Mouse (Mus musculus) MEL (cell line): ENCODE measurements around the gene Vgf. TPM values are rescaled to one million over a fixed set of nuclear protein-coding genes. Genes with fewer than 3 reads are reported as not detected.

Experiments
- DNase-seq: peaks from one replicate; pipeline ENCODE4 v3.0.0; 2011; ENCODE audit warnings: low read depth, low spot score
- H3K27ac ChIP-seq: 2 replicates; pipeline ENCODE4 v1.5.1; 2012; ENCODE audit warnings: low read depth, mild to moderate bottlenecking, control low read depth, low read length, moderate library complexity; ENCODE audit not compliant: control insufficient read depth
- H3K27me3 ChIP-seq, 2 experiments: fragments of 150-350 bp in 1 of 2; sonication (generic) in 1 of 2; 2 replicates each; pipeline ENCODE4 v1.6.1; 2012; ENCODE audit warnings: low read length in 2 of 2, mild to moderate bottlenecking in 2 of 2, improper control_type of control experiment in 1 of 2, moderate library complexity in 1 of 2; ENCODE audit not compliant: insufficient read depth in 2 of 2, control insufficient read depth in 1 of 2
- H3K36me3 ChIP-seq, 2 experiments: 2 replicates each; pipeline ENCODE4 v1.6.1; 2012 to 2014; ENCODE audit warnings: low read length in 2 of 2, improper control_type of control experiment in 1 of 2, inconsistent platforms in 1 of 2, mild to moderate bottlenecking in 1 of 2; ENCODE audit not compliant: insufficient read depth in 2 of 2, control insufficient read depth in 1 of 2
- H3K4me1 ChIP-seq, 2 experiments: fragments of 150-350 bp in 1 of 2; sonication (generic) in 1 of 2; 2 replicates each; pipeline ENCODE4 v1.6.1; 2012; ENCODE audit warnings: low read length in 2 of 2, improper control_type of control experiment in 1 of 2, mild to moderate bottlenecking in 1 of 2; ENCODE audit not compliant: insufficient read depth in 2 of 2, control insufficient read depth in 1 of 2
- H3K4me3 ChIP-seq, 2 experiments: fragments of 150-350 bp in 1 of 2; sonication (generic) in 1 of 2; 2 replicates each; pipeline ENCODE4 v1.5.1; 2012; ENCODE audit warnings: low read depth in 2 of 2, low read length in 2 of 2, mild to moderate bottlenecking in 2 of 2, moderate library complexity in 2 of 2, control low read depth in 1 of 2, improper control_type of control experiment in 1 of 2; ENCODE audit not compliant: control insufficient read depth in 1 of 2, insufficient read depth in 1 of 2
- H3K79me2 ChIP-seq: 2 replicates; pipeline ENCODE4 v1.6.1; 2012; ENCODE audit warnings: mild to moderate bottlenecking, low read length, moderate library complexity; ENCODE audit not compliant: control insufficient read depth, poor library complexity, insufficient read depth
- H3K9ac ChIP-seq: 2 replicates; pipeline ENCODE4 v1.6.1; 2012; ENCODE audit warnings: low read depth, mild to moderate bottlenecking, control low read depth, low read length, moderate library complexity; ENCODE audit not compliant: control insufficient read depth, poor library complexity, severe bottlenecking
- H3K9me3 ChIP-seq: fragments of 150-350 bp; sonication (generic); replicated peaks from 2 replicates; pipeline ENCODE4 v1.6.1; 2012; ENCODE audit warnings: mild to moderate bottlenecking, low read length, improper control_type of control experiment, moderate library complexity; ENCODE audit not compliant: insufficient read depth
- CHD2 ChIP-seq: IDR thresholded peaks from 2 replicates; pipeline ENCODE4 v1.6.1; 2011; ENCODE audit warnings: low read length, improper control_type of control experiment
- CTCF ChIP-seq, 3 experiments: IDR thresholded peaks in 2 of 3; conservative IDR thresholded peaks in 1 of 3; 2 replicates each; pipeline ENCODE4 v1.5.1; 2011 to 2012; ENCODE audit warnings: low read length in 3 of 3, low read depth in 2 of 3, mild to moderate bottlenecking in 2 of 3, improper control_type of control experiment in 1 of 3, inconsistent platforms in 1 of 3, mixed read lengths in 1 of 3, moderate library complexity in 1 of 3; ENCODE audit not compliant: control insufficient read depth in 1 of 3, insufficient read depth in 1 of 3, poor library complexity in 1 of 3, severe bottlenecking in 1 of 3
- EP300 ChIP-seq, 2 experiments: IDR thresholded peaks; 2 replicates each; pipeline ENCODE4 v1.6.1; 2011; ENCODE audit warnings: improper control_type of control experiment in 2 of 2, low read length in 2 of 2, low read depth in 1 of 2, mild to moderate bottlenecking in 1 of 2
- GATA1 ChIP-seq: IDR thresholded peaks from 2 replicates; pipeline ENCODE4 v1.6.1; 2011; ENCODE audit warnings: low read depth, low read length, improper control_type of control experiment
- KAT2A ChIP-seq: conservative IDR thresholded peaks from 2 replicates; pipeline ENCODE4 v1.6.1; 2012; ENCODE audit warnings: low read depth, low read length, improper control_type of control experiment, inconsistent platforms
- MEF2A ChIP-seq: IDR thresholded peaks from 2 replicates; pipeline ENCODE4 v1.6.1; 2014; ENCODE audit warnings: low read depth, mild to moderate bottlenecking, inconsistent platforms, low read length, improper control_type of control experiment; ENCODE audit not compliant: poor library complexity, insufficient replicate concordance, severe bottlenecking; ENCODE audit errors: extremely low read depth
- MXI1 ChIP-seq: IDR thresholded peaks from 2 replicates; pipeline ENCODE4 v1.6.1; 2011; ENCODE audit warnings: mild to moderate bottlenecking, low read depth, low read length, improper control_type of control experiment
- MYB ChIP-seq: IDR thresholded peaks from 2 replicates; pipeline ENCODE4 v1.6.1; 2011; ENCODE audit warnings: mild to moderate bottlenecking, low read depth, low read length, improper control_type of control experiment
- MYC ChIP-seq: IDR thresholded peaks from 2 replicates; pipeline ENCODE4 v1.6.1; 2011; ENCODE audit warnings: low read depth, mild to moderate bottlenecking, low read length, improper control_type of control experiment, moderate library complexity
- POLR2A ChIP-seq, 2 experiments: IDR thresholded peaks; 2 replicates each; pipeline ENCODE4 v1.6.1; 2011 to 2012; ENCODE audit warnings: low read length in 2 of 2, mild to moderate bottlenecking in 2 of 2, control low read depth in 1 of 2, improper control_type of control experiment in 1 of 2, low read depth in 1 of 2, moderate library complexity in 1 of 2; ENCODE audit not compliant: control insufficient read depth in 1 of 2, insufficient read depth in 1 of 2, poor library complexity in 1 of 2
- POLR2AphosphoS2 ChIP-seq: IDR thresholded peaks from 2 replicates; pipeline ENCODE4 v1.6.1; 2011; ENCODE audit warnings: low read length, improper control_type of control experiment
- POLR2AphosphoS5 ChIP-seq: IDR thresholded peaks from 2 replicates; pipeline ENCODE4 v1.6.1; 2012; ENCODE audit warnings: low read depth, borderline replicate concordance, mild to moderate bottlenecking, inconsistent platforms, low read length, moderate library complexity, mixed read lengths
- RAD21 ChIP-seq: IDR thresholded peaks from 2 replicates; pipeline ENCODE4 v1.6.1; 2011; ENCODE audit warnings: mild to moderate bottlenecking, low read depth, low read length, improper control_type of control experiment
- RCOR1 ChIP-seq: IDR thresholded peaks from 2 replicates; pipeline ENCODE4 v1.6.1; 2012; ENCODE audit warnings: low read depth, mild to moderate bottlenecking, inconsistent platforms, low read length, improper control_type of control experiment
- SMC3 ChIP-seq: IDR thresholded peaks from 2 replicates; pipeline ENCODE4 v1.6.1; 2011; ENCODE audit warnings: low read depth, low read length, improper control_type of control experiment
- TAL1 ChIP-seq: IDR thresholded peaks from 2 replicates; pipeline ENCODE4 v1.6.1; 2012; ENCODE audit warnings: mild to moderate bottlenecking, inconsistent platforms, low read length, moderate library complexity, mixed read lengths
- TCF12 ChIP-seq: IDR thresholded peaks from 2 replicates; pipeline ENCODE4 v1.6.1; 2014; ENCODE audit warnings: low read depth, mild to moderate bottlenecking, inconsistent platforms, low read length, improper control_type of control experiment, moderate library complexity
- USF1 ChIP-seq: IDR thresholded peaks from 2 replicates; pipeline ENCODE4 v1.6.1; 2014; ENCODE audit warnings: low read depth, mild to moderate bottlenecking, inconsistent platforms, low read length, improper control_type of control experiment, moderate library complexity
- ZMIZ1 ChIP-seq: IDR thresholded peaks from 2 replicates; pipeline ENCODE4 v1.6.1; 2012; ENCODE audit warnings: low read depth, mild to moderate bottlenecking, inconsistent platforms, low read length, improper control_type of control experiment, moderate library complexity
- polyA plus RNA-seq, 2 experiments: library from polyadenylated mRNA; stranded (reverse) in 1 of 2; unstranded in 1 of 2; fragments of >175 nt in 1 of 2; fragments of >200 nt in 1 of 2; gene quantifications; 2 replicates each; pipeline versions ENCODE4 v1.2.1 to v1.2.4; 2012; ENCODE audit warnings: low replicate concordance in 2 of 2, low read depth in 1 of 2; ENCODE audit not compliant: insufficient read length in 2 of 2, insufficient read depth in 1 of 2, missing spikeins in 1 of 2
- total RNA-seq: library from RNA; depleted of rRNA; stranded (reverse); fragments of 300-350 nt; gene quantifications from 2 replicates; pipeline ENCODE4 v1.2.3, GENCODE M21; 2012

Gene Vgf
- total and polyA plus RNA-seq, 3 experiments = 0.42 to 1.4 TPM; not detected in 1

DNA sequence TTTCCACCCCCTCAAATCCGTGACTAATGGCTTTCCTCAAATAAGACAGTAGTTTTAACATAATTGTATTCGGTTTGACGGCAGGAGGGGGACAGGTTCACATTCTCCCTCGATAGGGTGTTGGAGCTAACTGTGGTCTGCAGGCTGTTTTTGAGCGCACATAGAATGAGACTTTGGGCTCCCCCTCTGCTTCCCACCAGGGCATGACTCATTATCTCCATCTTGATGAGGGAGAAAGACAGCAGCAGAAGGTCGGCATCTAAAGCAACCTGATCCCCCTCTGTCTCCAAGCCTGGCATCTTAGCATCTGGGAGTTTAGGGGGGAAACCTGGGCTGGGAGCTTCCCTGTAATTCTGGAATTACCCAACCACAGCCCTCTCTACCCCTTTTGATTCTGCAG is 39.3 kb downstream of the Vgf start:
- no peak overlapping the region for H3K9ac ChIP-seq
- no peaks in the 10 kb centered on the region for H3K9me3 ChIP-seq
- no peak for DNase-seq
- no peaks in the 10 kb centered on the region; a peak in 1 of 4 replicates for H3K27me3 ChIP-seq
- peaks cover 0 to 6% of the 10 kb centered on the region in 2 experiments; a peak in 1 of 4 replicates for H3K36me3 ChIP-seq
- no peak overlapping the region for H3K4me3 ChIP-seq
- no peak overlapping the region for H3K27ac ChIP-seq
- no peaks in the 10 kb centered on the region for H3K79me2 ChIP-seq
- TF ChIP-seq RCOR1 = no peak
- TF ChIP-seq MYB = no peak
- no peak for TF ChIP-seq POLR2AphosphoS5
- TF ChIP-seq MEF2A = no peak
- TF ChIP-seq MXI1 = no peak
- TF ChIP-seq POLR2AphosphoS2 = no peak
- no peak for TF ChIP-seq USF1
- TF ChIP-seq TAL1 = no peak
- TF ChIP-seq EP300 (IDR thresholded peaks at IDR 0.05; ENCODE audit: low read depth in 1 of 2, low read length in 2 of 2) = no peak
- TF ChIP-seq RAD21 = no peak
- TF ChIP-seq GATA1 = no peak
- TF ChIP-seq, all 39 proteins: peak for 0
- peaks cover 0 to 20% of the 10 kb centered on the region in 2 experiments; a peak in 2 of 4 replicates for H3K4me1 ChIP-seq

DNA sequence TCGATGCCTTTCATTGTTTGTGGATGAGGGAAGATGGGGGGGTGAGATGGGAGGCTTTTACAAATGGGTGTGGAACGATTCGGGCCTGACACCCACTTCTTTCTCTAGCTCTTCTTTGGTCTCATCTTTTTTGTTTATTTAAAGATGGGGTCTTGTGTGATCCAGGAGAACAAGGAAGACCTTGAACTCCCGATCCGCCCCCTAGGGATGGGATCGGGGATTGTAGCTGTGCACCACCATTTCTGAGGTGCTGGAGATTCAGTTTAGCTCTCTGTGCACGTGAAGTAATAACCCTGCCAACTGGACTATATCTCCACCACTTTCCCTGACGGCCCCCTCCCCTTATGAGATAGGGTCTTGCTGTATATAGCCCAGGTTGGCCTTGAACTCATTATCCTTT is 39.7 kb downstream of the Vgf start:
- Histone ChIP-seq H3K4me1 (peaks cover 0 to 20% of the 10 kb centered on the region in 2 experiments; a peak in 2 of 4 replicates), H3K9ac (no peak overlapping the region), H3K27me3 (no peaks in the 10 kb centered on the region; a peak in 1 of 4 replicates), H3K36me3 (peaks cover 0 to 6% of the 10 kb centered on the region in 2 experiments; a peak in 1 of 4 replicates), H3K9me3 (no peaks in the 10 kb centered on the region), H3K27ac (no peak overlapping the region), H3K4me3 (no peak overlapping the region), H3K79me2 (no peaks in the 10 kb centered on the region)
- TF ChIP-seq USF1 (no peak), POLR2A (IDR thresholded peaks at IDR 0.05; ENCODE audit: control insufficient read depth in 1 of 2, insufficient read depth in 1 of 2, low read depth in 1 of 2, low read length in 2 of 2, poor library complexity in 1 of 2) (no peak), ZMIZ1 (no peak), TCF12 (no peak), CHD2 (no peak), CTCF (IDR thresholded peaks at IDR 0.05 in 2 of 3, conservative IDR thresholded peaks at IDR 0.05 in 1 of 3; ENCODE audit: control insufficient read depth in 1 of 3, insufficient read depth in 1 of 3, low read depth in 2 of 3, low read length in 3 of 3, poor library complexity in 1 of 3, severe bottlenecking in 1 of 3) (peak; percentile 24 to 39 (median 39); a peak in 4 of 6 replicates), SMC3 (0 out of 2 replicates have a peak, but pooled peaks have one; percentile 8), MYC (no peak), KAT2A (no peak)
- no peak for DNase-seq
